Comparison of ENCODE assay signal across 8 mouse cellular contexts in genomic region chr11:98783236-98783696, GRCm38 (mm10). TPM values are rescaled to one million over a fixed set of nuclear protein-coding genes. Genes with fewer than 3 reads are reported as not detected.
DNase-seq lines count a peak whose midpoint lies in the region; ATAC-seq and TF ChIP-seq lines count a peak whose summit lies in the region.

No protein-coding gene starts in this region.

- peak; percentile 91 for DNase-seq in MEL (ENCODE audit: low read depth, low spot score)
- peak; percentile 99 for DNase-seq in cerebellum, adult 9-11 months
- DNase-seq in frontal cortex, postnatal 10 days (ENCODE audit: low spot score in 2 of 2), result peak; percentile 93 to 98
- DNase-seq in hindbrain, embryonic 11.5 days (ENCODE audit: low spot score), result peak; percentile 75
- DNase-seq in layer of hippocampus, postnatal 10 days (ENCODE audit: low spot score in 2 of 2), result peak; percentile 95
- peak; percentile 96 for DNase-seq in ovary, postnatal 36 days (ENCODE audit: low spot score)
- peak; percentile 76 to 85 for DNase-seq in thymus, postnatal 36 days

- no peaks in the 10 kb centered on the region for H3K9me3 ChIP-seq in MEL (replicated peaks; ENCODE audit: insufficient read depth, low read length)
- H3K9me3 ChIP-seq in hindbrain, embryonic 11.5 days (ENCODE audit: control insufficient read depth, low read length), result no peaks in the 10 kb centered on the region
- no peaks in the 10 kb centered on the region for H3K9me3 ChIP-seq in lung, embryonic 16.5 days (ENCODE audit: control insufficient read depth, low read length)

- no peak for TF ChIP-seq RAD21 in MEL (IDR thresholded peaks at IDR 0.05; ENCODE audit: low read depth, low read length)

- peaks cover 0 to 23% of the 10 kb centered on the region in 2 experiments; a peak in 2 of 4 replicates for H3K36me3 ChIP-seq in MEL (ENCODE audit: control insufficient read depth in 1 of 2, insufficient read depth in 2 of 2, low read length in 2 of 2)
- H3K36me3 ChIP-seq in hindbrain, embryonic 11.5 days (ENCODE audit: control insufficient read depth, insufficient read depth, low read length), result no peaks in the 10 kb centered on the region
- H3K36me3 ChIP-seq in lung, embryonic 16.5 days (ENCODE audit: control insufficient read depth, insufficient read depth, low read length), result no peaks in the 10 kb centered on the region

- ATAC-seq in hindbrain, embryonic 11.5 days (ENCODE audit: low FRiP score), result peak; percentile 56; the same call in 1 of the 2 replicates
- peak; percentile 68 for ATAC-seq in lung, embryonic 16.5 days (ENCODE audit: low read depth)

- TF ChIP-seq POLR2A in MEL (IDR thresholded peaks at IDR 0.05; ENCODE audit: control insufficient read depth in 1 of 2, insufficient read depth in 1 of 2, low read depth in 1 of 2, low read length in 2 of 2, poor library complexity in 1 of 2), result peak; percentile 62 to 64; a peak in 3 of 4 replicates

- H3K4me1 ChIP-seq in MEL (ENCODE audit: control insufficient read depth in 1 of 2, insufficient read depth in 2 of 2, low read length in 2 of 2), result peaks cover 5 to 32% of the 10 kb centered on the region in 2 experiments
- H3K4me1 ChIP-seq in hindbrain, embryonic 11.5 days (replicated peaks; ENCODE audit: control insufficient read depth, insufficient read depth, low read length), result peaks cover 25% of the 10 kb centered on the region
- H3K4me1 ChIP-seq in lung, embryonic 16.5 days (replicated peaks; ENCODE audit: control insufficient read depth, insufficient read depth, low read length), result peaks cover 57% of the 10 kb centered on the region

- 2% methylated on average over 20 of the region's 20 CpGs for WGBS in hindbrain, embryonic 11.5 days
- under 1% methylated on average over 20 of the region's 20 CpGs for WGBS in lung, embryonic 16.5 days

- TF ChIP-seq CTCF in MEL (IDR thresholded peaks at IDR 0.05 in 2 of 3, conservative IDR thresholded peaks at IDR 0.05 in 1 of 3; ENCODE audit: control insufficient read depth in 1 of 3, insufficient read depth in 1 of 3, low read depth in 2 of 3, low read length in 3 of 3, poor library complexity in 1 of 3, severe bottlenecking in 1 of 3), result peak in 1 of 3 experiments; percentile 7; a peak in 2 of 6 replicates

- H3K4me2 ChIP-seq in hindbrain, embryonic 11.5 days (replicated peaks; ENCODE audit: low read depth, low read length), result peak overlapping the region; percentile 29
- H3K4me2 ChIP-seq in lung, embryonic 16.5 days (ENCODE audit: low read depth, low read length), result peak overlapping the region; percentile 51

- H3K27ac ChIP-seq in MEL (ENCODE audit: control insufficient read depth, low read depth, low read length), result peak overlapping the region; percentile 76
- peak overlapping the region; percentile 55 for H3K27ac ChIP-seq in hindbrain, embryonic 11.5 days (ENCODE audit: low read depth, low read length)
- H3K27ac ChIP-seq in lung, embryonic 16.5 days (ENCODE audit: low read length), result peak overlapping the region; percentile 95

- H3K4me3 ChIP-seq in MEL (ENCODE audit: control insufficient read depth in 1 of 2, insufficient read depth in 1 of 2, low read depth in 2 of 2, low read length in 2 of 2), result peak overlapping the region; percentile 75 to 79
- 0 out of 2 replicates have a peak overlapping the region, but pooled peaks have one; percentile 1 for H3K4me3 ChIP-seq in hindbrain, embryonic 11.5 days (ENCODE audit: low read depth, low read length)
- H3K4me3 ChIP-seq in lung, embryonic 16.5 days (ENCODE audit: low read length), result peak overlapping the region; percentile 33

- H3K79me2 ChIP-seq in MEL (ENCODE audit: control insufficient read depth, insufficient read depth, low read length, poor library complexity), result no peaks in the 10 kb centered on the region; the same call in 1 of the 2 replicates

- H3K27me3 ChIP-seq in MEL (ENCODE audit: control insufficient read depth in 1 of 2, insufficient read depth in 2 of 2, low read length in 2 of 2), result no peaks in the 10 kb centered on the region
- H3K27me3 ChIP-seq in hindbrain, embryonic 11.5 days (ENCODE audit: control insufficient read depth, insufficient read depth, low read length), result no peaks in the 10 kb centered on the region
- no peaks in the 10 kb centered on the region for H3K27me3 ChIP-seq in lung, embryonic 16.5 days (ENCODE audit: control insufficient read depth, insufficient read depth, low read depth, low read length)

- no peak; a peak in 3 of 4 replicates for TF ChIP-seq EP300 in MEL (IDR thresholded peaks at IDR 0.05; ENCODE audit: low read depth in 1 of 2, low read length in 2 of 2)

- H3K9ac ChIP-seq in MEL (ENCODE audit: control insufficient read depth, low read depth, low read length, poor library complexity, severe bottlenecking), result peak overlapping the region; percentile 86
- H3K9ac ChIP-seq in hindbrain, embryonic 11.5 days (ENCODE audit: low read depth, low read length), result peak overlapping the region; percentile 42; the same call in 1 of the 2 replicates
- H3K9ac ChIP-seq in lung, embryonic 16.5 days (ENCODE audit: low read length), result peak overlapping the region; percentile 63

TF ChIP-seq in MEL, 35 proteins besides CTCF, POLR2A, EP300 and RAD21 (continues in another document):
- TF ChIP-seq ZMIZ1 (IDR thresholded peaks at IDR 0.05; ENCODE audit: low read depth, low read length) (peak; percentile 83), SIN3A (IDR thresholded peaks at IDR 0.05; ENCODE audit: low read length) (peak; percentile 92), MAX (IDR thresholded peaks at IDR 0.05; ENCODE audit: low read length) (peak; percentile 97), MAZ (IDR thresholded peaks at IDR 0.05; ENCODE audit: low read depth, low read length) (peak; percentile 51; the same call in 1 of the 2 replicates), ETS1 (IDR thresholded peaks at IDR 0.05; ENCODE audit: low read depth, low read length) (no peak; the same call in 1 of the 2 replicates), TAL1 (IDR thresholded peaks at IDR 0.05; ENCODE audit: low read length) (no peak), BHLHE40 (IDR thresholded peaks at IDR 0.05; ENCODE audit: borderline replicate concordance, low read depth, low read length) (peak; percentile 67; the same call in 1 of the 2 replicates), MAFK (IDR thresholded peaks at IDR 0.05; ENCODE audit: borderline replicate concordance, low read depth, low read length) (no peak), ZNF384 (IDR thresholded peaks at IDR 0.05; ENCODE audit: low read depth, low read length) (no peak), JUND (IDR thresholded peaks at IDR 0.05; ENCODE audit: low read depth, low read length) (no peak), NELFE (IDR thresholded peaks at IDR 0.05; ENCODE audit: low read depth, low read length) (peak; percentile 58), GATA1 (IDR thresholded peaks at IDR 0.05; ENCODE audit: low read depth, low read length) (0 out of 2 replicates have a peak, but pooled peaks have one; percentile 11), MYB (IDR thresholded peaks at IDR 0.05; ENCODE audit: low read depth, low read length) (no peak), MXI1 (IDR thresholded peaks at IDR 0.05; ENCODE audit: low read depth, low read length) (peak; percentile 100), USF1 (IDR thresholded peaks at IDR 0.05; ENCODE audit: low read depth, low read length) (peak; percentile 95), NRF1 (IDR thresholded peaks at IDR 0.05; ENCODE audit: insufficient read depth, low read depth, low read length, poor library complexity, severe bottlenecking) (peak; percentile 41; the same call in 1 of the 2 replicates), UBTF (IDR thresholded peaks at IDR 0.05; ENCODE audit: borderline replicate concordance, insufficient read depth, low read depth, low read length) (peak; percentile 29; the same call in 1 of the 2 replicates)

RNA-seq across cellular contexts. Expression of gene Nr1d1, which starts 8.1 kb away (rescaled TPM):
- total RNA-seq in MEL (2012; rRNA removed), result 1.9 and 2.0 TPM in 2 replicates
- 1 to 10 TPM in 1 of 2 experiments, not detected in 1; 5.6 TPM for polyA plus RNA-seq in MEL (2012; ENCODE audit: insufficient read depth in 1 of 2, insufficient read length in 2 of 2, low read depth in 1 of 2, low replicate concordance in 2 of 2, missing spikeins in 1 of 2)
- 0.92 and 1.4 TPM in 2 replicates for polyA plus RNA-seq in hindbrain, embryonic 11.5 days (2014; fragmentation: Nextera tagmentation; extraction: Ambion mirVana)
- total RNA-seq in layer of hippocampus, postnatal 10 days (2021), result 10 to 100 TPM; 39.1 to 41.5 TPM
- polyA plus RNA-seq in lung, embryonic 16.5 days (2015; fragmentation: Nextera tagmentation; extraction: Ambion mirVana), result 1.4 and 1.6 TPM in 2 replicates

RNA-seq across cellular contexts. Expression of gene Msl1, which starts 12.1 kb away (rescaled TPM):
- 35.0 and 37.1 TPM in 2 replicates for total RNA-seq in MEL (2012; rRNA removed)
- 10 to 100 TPM in 1 of 2 experiments, not detected in 1; 49.4 TPM for polyA plus RNA-seq in MEL (2012; ENCODE audit: insufficient read depth in 1 of 2, insufficient read length in 2 of 2, low read depth in 1 of 2, low replicate concordance in 2 of 2, missing spikeins in 1 of 2)
- 25.0 and 28.0 TPM in 2 replicates for polyA plus RNA-seq in hindbrain, embryonic 11.5 days (2014; fragmentation: Nextera tagmentation; extraction: Ambion mirVana)
- 100 to 1,000 TPM; 147 to 157 TPM for total RNA-seq in layer of hippocampus, postnatal 10 days (2021)
- 19.4 and 20.3 TPM in 2 replicates for polyA plus RNA-seq in lung, embryonic 16.5 days (2015; fragmentation: Nextera tagmentation; extraction: Ambion mirVana)

RNA-seq across cellular contexts. Expression of gene Casc3, which starts 21.4 kb away (rescaled TPM):
- total RNA-seq in MEL (2012; rRNA removed), result 18.2 and 20.9 TPM in 2 replicates
- 10 to 100 TPM; 58.6 to 61.0 TPM for polyA plus RNA-seq in MEL (2012; ENCODE audit: insufficient read depth in 1 of 2, insufficient read length in 2 of 2, low read depth in 1 of 2, low replicate concordance in 2 of 2, missing spikeins in 1 of 2)
- 44.6 and 49.6 TPM in 2 replicates for polyA plus RNA-seq in hindbrain, embryonic 11.5 days (2014; fragmentation: Nextera tagmentation; extraction: Ambion mirVana)
- total RNA-seq in layer of hippocampus, postnatal 10 days (2021), result 10 to 100 TPM; 65.8 to 66.3 TPM
- 33.2 and 36.6 TPM in 2 replicates for polyA plus RNA-seq in lung, embryonic 16.5 days (2015; fragmentation: Nextera tagmentation; extraction: Ambion mirVana)

RNA-seq across cellular contexts. Expression of gene Thra, which starts 42.8 kb away (rescaled TPM):
- total RNA-seq in MEL (2012; rRNA removed), result 22.0 and 29.6 TPM in 2 replicates
- polyA plus RNA-seq in MEL (2012; ENCODE audit: insufficient read depth in 1 of 2, insufficient read length in 2 of 2, low read depth in 1 of 2, low replicate concordance in 2 of 2, missing spikeins in 1 of 2), result 10 to 100 TPM in 1 of 2 experiments, not detected in 1; 50.9 TPM
- polyA plus RNA-seq in hindbrain, embryonic 11.5 days (2014; fragmentation: Nextera tagmentation; extraction: Ambion mirVana), result 34.7 and 41.4 TPM in 2 replicates
- 1,000 to 10,000 TPM; 1,331 to 1,411 TPM for total RNA-seq in layer of hippocampus, postnatal 10 days (2021)
- 36.3 and 36.4 TPM in 2 replicates for polyA plus RNA-seq in lung, embryonic 16.5 days (2015; fragmentation: Nextera tagmentation; extraction: Ambion mirVana)

RNA-seq across cellular contexts. Expression of gene Rapgefl1, which starts 53.3 kb away (rescaled TPM):
- 0.46 and 0.58 TPM in 2 replicates for total RNA-seq in MEL (2012; rRNA removed)
- 1 to 10 TPM in 1 of 2 experiments, not detected in 1; 1.4 TPM for polyA plus RNA-seq in MEL (2012; ENCODE audit: insufficient read depth in 1 of 2, insufficient read length in 2 of 2, low read depth in 1 of 2, low replicate concordance in 2 of 2, missing spikeins in 1 of 2)
- polyA plus RNA-seq in hindbrain, embryonic 11.5 days (2014; fragmentation: Nextera tagmentation; extraction: Ambion mirVana), result 2.0 and 2.2 TPM in 2 replicates
- total RNA-seq in layer of hippocampus, postnatal 10 days (2021), result 100 to 1,000 TPM; 148 to 154 TPM
- polyA plus RNA-seq in lung, embryonic 16.5 days (2015; fragmentation: Nextera tagmentation; extraction: Ambion mirVana), result 1.3 and 1.4 TPM in 2 replicates

Comparison
In these comparisons a context has a peak if more than half of its experiments do, and no peak if none do; other contexts are left out.
1. Peak in every context shown above with its lines: DNase-seq, ATAC-seq, H3K4me3 ChIP-seq and H3K27ac ChIP-seq.
2. H3K4me3 ChIP-seq: peak in every context shown above with its lines; median percentile 77 in MEL; 33 in lung, embryonic 16.5 days; 1 in hindbrain, embryonic 11.5 days.